Mouse (Mus musculus): Measurements from ENCODE around the gene Ppm1d. TPM values are rescaled to one million over a fixed set of nuclear protein-coding genes. Genes with fewer than 3 reads are reported as not detected.

Ppm1d gene
- polyA plus RNA-seq, 1 experiment from 2014 or later: 13.3 TPM

DNA sequence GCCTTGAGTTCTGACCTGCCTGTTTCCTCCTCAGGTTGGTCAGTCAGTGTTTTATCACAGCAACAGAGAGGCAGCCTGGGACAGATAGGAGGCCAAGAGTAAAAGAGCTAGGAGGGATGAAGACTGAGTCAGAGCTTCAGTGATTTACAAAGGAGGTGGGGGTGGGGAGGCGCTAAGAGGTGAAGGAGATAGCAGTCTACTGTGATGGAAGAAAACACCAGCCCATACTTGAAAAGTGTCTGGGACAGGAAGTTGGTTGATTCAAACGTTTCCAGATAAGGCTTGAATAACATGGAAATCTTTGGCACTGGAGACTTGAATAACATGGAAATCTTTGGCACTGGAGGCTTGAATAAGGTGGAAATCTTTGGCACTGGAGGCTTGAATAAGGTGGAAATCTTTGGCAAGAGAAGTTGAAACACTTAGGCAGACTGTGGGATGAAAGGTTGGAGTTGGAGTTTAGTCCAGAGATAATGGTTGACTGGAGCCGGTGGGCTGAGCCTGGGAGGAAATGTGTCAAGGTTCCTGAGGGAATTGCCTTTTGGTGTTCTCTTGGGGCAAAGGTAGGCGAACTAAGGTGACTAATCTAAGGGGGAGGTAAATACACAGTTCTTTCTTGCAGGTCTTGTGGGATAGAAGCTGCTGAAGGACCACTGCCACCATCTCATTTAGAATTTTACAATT, 4.3 kb upstream of the Ppm1d start:
- DNase-seq (ENCODE audit: low spot score) (no peak), ATAC-seq (no peak)
- no peak overlapping the region for H3K27ac ChIP-seq (ENCODE audit: low read length)
- no peaks in the 10 kb centered on the region for H3K4me1 ChIP-seq (ENCODE audit: insufficient read depth, low read depth, low read length)
- WGBS: 49% methylated on average over 4 of the region's 4 CpGs
- no peaks in the 10 kb centered on the region for H3K36me3 ChIP-seq (ENCODE audit: insufficient read depth, low read length)
- H3K9me3 ChIP-seq (ENCODE audit: low read length): no peaks in the 10 kb centered on the region
- no peak overlapping the region for H3K9ac ChIP-seq (replicated peaks; ENCODE audit: low read depth)
- no peak overlapping the region for H3K4me3 ChIP-seq (ENCODE audit: low read depth, low read length)
- no peaks in the 10 kb centered on the region for H3K27me3 ChIP-seq (replicated peaks; ENCODE audit: insufficient read depth, low read length)
- no peak overlapping the region for H3K4me2 ChIP-seq (replicated peaks; ENCODE audit: low read depth, low read length)
- TF ChIP-seq CTCF (IDR thresholded peaks at IDR 0.05) (no peak), EP300 (IDR thresholded peaks at IDR 0.05) (no peak)

DNA sequence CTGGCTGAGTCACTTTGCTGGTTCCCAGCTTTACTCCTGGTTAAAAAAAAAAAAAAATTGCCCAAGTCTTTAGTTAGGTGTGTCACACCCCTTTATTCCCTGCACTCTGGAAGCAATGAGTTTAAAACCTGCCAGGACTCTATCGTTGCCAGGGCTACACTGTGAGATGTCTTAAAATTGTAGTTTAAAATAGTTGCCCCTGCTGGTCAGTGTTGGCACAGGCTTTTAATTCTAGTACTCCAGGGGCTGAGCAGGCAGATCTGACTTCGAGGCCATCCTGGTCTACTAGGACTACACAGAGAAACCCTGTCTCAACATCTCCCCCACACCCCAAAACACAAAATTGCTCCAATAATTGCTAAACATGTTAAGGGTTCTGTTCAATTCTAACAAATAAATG, 2.2 kb upstream of the Ppm1d start:
- H3K36me3 ChIP-seq (ENCODE audit: insufficient read depth, low read length): no peaks in the 10 kb centered on the region
- no peak for DNase-seq (ENCODE audit: low spot score)
- no peak overlapping the region for H3K4me3 ChIP-seq (ENCODE audit: low read depth, low read length)
- ATAC-seq: no peak
- H3K27me3 ChIP-seq (replicated peaks; ENCODE audit: insufficient read depth, low read length): no peaks in the 10 kb centered on the region
- WGBS: 68% methylated on average over 2 of the region's 2 CpGs
- H3K9me3 ChIP-seq (ENCODE audit: low read length): no peaks in the 10 kb centered on the region
- H3K27ac ChIP-seq (ENCODE audit: low read length): no peak overlapping the region
- H3K9ac ChIP-seq (replicated peaks; ENCODE audit: low read depth): no peak overlapping the region
- H3K4me2 ChIP-seq (replicated peaks; ENCODE audit: low read depth, low read length): no peak overlapping the region
- TF ChIP-seq CTCF (IDR thresholded peaks at IDR 0.05) (peak; percentile 21; the same call in 1 of the 2 replicates), EP300 (IDR thresholded peaks at IDR 0.05) (no peak)
- H3K4me1 ChIP-seq (ENCODE audit: insufficient read depth, low read depth, low read length): peaks cover 9% of the 10 kb centered on the region; the same call in 1 of the 2 replicates

DNA sequence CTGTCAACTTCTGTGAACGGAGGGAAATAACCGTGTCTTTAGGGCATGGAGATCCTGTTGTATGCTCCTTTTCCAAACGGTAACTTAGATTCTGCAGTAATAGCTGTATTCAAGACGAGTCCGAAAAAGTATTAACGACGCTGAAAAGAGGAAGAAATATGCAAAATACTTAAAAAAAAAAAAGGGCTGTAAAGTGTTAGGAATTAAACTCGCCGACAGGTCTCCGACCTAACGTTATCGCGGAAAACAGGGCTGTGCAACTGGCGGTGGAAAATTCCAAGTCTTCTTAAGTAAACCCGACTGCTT, 684 bp upstream of the Ppm1d start:
- Histone ChIP-seq H3K4me3 (ENCODE audit: low read depth, low read length) (peak overlapping the region; percentile 97), H3K27me3 (replicated peaks; ENCODE audit: insufficient read depth, low read length) (no peaks in the 10 kb centered on the region), H3K27ac (ENCODE audit: low read length) (peak overlapping the region; percentile 78), H3K36me3 (ENCODE audit: insufficient read depth, low read length) (no peaks in the 10 kb centered on the region), H3K9me3 (ENCODE audit: low read length) (no peaks in the 10 kb centered on the region), H3K4me1 (ENCODE audit: insufficient read depth, low read depth, low read length) (peaks cover 9% of the 10 kb centered on the region; the same call in 1 of the 2 replicates), H3K9ac (replicated peaks; ENCODE audit: low read depth) (peak overlapping the region; percentile 45), H3K4me2 (replicated peaks; ENCODE audit: low read depth, low read length) (peak overlapping the region; percentile 64)
- no peak for DNase-seq (ENCODE audit: low spot score)
- no peak for ATAC-seq
- under 1% methylated on average over 15 of the region's 15 CpGs for WGBS
- TF ChIP-seq CTCF (IDR thresholded peaks at IDR 0.05) (no peak), EP300 (IDR thresholded peaks at IDR 0.05) (no peak)

DNA sequence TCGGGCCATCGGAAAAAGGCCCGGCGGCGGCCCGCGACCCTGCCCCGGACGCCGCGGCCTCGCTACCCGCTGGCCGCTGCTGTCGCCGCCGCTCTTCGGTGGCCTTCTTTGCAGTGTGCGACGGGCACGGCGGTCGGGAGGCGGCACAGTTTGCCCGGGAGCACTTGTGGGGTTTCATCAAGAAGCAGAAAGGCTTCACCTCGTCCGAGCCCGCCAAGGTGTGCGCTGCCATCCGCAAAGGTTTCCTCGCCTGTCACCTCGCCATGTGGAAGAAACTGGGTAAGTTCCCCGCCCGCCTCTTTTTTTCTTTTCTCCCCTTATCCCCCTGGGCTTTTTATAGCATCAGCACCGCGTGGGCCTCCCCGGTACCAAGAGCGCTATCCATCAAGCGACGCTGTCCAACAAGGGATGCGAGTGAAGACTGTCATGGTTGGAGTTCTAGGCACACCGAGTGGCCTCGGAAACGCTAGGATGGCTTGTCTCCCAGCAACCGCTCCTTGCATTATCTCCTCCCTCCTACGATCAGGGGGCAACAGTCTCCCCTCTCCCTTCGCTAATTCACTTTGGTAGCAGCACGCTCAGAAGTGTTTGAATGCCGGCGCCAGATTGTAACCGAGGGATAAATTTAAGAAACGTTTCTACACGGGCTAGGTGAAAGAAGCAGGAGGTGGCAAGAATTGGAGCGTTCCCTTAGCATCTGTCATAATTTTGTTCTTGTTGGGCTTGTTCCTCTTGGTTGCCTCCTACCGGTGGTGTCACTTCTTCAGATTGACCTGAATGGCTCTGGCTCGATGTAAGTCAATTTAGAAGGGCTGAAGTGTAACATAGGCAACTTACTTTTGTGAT, 824 bp downstream of the Ppm1d start:
- ATAC-seq (peak; percentile 22), DNase-seq (ENCODE audit: low spot score) (peak; percentile 74)
- TF ChIP-seq EP300 (IDR thresholded peaks at IDR 0.05): no peak
- TF ChIP-seq CTCF (IDR thresholded peaks at IDR 0.05): peak; percentile 70
- Histone ChIP-seq H3K9ac (replicated peaks; ENCODE audit: low read depth) (peak overlapping the region; percentile 97), H3K9me3 (ENCODE audit: low read length) (no peaks in the 10 kb centered on the region), H3K36me3 (ENCODE audit: insufficient read depth, low read length) (no peaks in the 10 kb centered on the region), H3K27ac (ENCODE audit: low read length) (peak overlapping the region; percentile 98), H3K4me1 (ENCODE audit: insufficient read depth, low read depth, low read length) (peaks cover 9% of the 10 kb centered on the region; the same call in 1 of the 2 replicates), H3K4me3 (ENCODE audit: low read depth, low read length) (peak overlapping the region; percentile 97), H3K27me3 (replicated peaks; ENCODE audit: insufficient read depth, low read length) (no peaks in the 10 kb centered on the region), H3K4me2 (replicated peaks; ENCODE audit: low read depth, low read length) (peak overlapping the region; percentile 73)
- WGBS: under 1% methylated on average over 54 of the region's 56 CpGs

DNA sequence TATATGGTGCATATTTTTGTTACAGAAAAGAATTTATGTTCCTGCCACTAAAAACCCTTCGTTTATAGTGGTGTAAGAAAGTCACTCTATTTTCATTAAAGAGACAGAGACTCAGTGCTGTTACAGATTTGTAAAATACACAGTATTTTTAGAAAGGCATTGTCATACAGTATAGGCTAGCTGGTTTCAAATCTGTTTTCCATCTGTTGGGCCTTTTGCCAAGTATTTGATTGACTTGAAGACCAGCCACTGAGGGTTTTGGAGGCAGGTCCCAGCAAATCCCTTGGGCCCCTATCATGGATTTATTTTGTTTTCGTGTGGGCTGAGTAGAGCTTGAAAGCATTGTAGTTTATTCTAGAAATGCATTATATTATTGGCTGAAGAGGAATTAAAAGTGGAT, 1.8 kb downstream of the Ppm1d start:
- Histone ChIP-seq H3K4me3 (ENCODE audit: low read depth, low read length) (peak overlapping the region; percentile 97), H3K9me3 (ENCODE audit: low read length) (no peaks in the 10 kb centered on the region), H3K27me3 (replicated peaks; ENCODE audit: insufficient read depth, low read length) (no peaks in the 10 kb centered on the region), H3K36me3 (ENCODE audit: insufficient read depth, low read length) (no peaks in the 10 kb centered on the region), H3K27ac (ENCODE audit: low read length) (no peak overlapping the region), H3K4me2 (replicated peaks; ENCODE audit: low read depth, low read length) (peak overlapping the region; percentile 73), H3K4me1 (ENCODE audit: insufficient read depth, low read depth, low read length) (peaks cover 9% of the 10 kb centered on the region; the same call in 1 of the 2 replicates), H3K9ac (replicated peaks; ENCODE audit: low read depth) (no peak overlapping the region; the same call in 1 of the 2 replicates)
- TF ChIP-seq EP300 (IDR thresholded peaks at IDR 0.05): no peak
- TF ChIP-seq CTCF (IDR thresholded peaks at IDR 0.05): no peak
- ATAC-seq: no peak
- peak; percentile 91 for DNase-seq (ENCODE audit: low spot score)
- 17% methylated on average over 2 of the region's 2 CpGs for WGBS

DNA sequence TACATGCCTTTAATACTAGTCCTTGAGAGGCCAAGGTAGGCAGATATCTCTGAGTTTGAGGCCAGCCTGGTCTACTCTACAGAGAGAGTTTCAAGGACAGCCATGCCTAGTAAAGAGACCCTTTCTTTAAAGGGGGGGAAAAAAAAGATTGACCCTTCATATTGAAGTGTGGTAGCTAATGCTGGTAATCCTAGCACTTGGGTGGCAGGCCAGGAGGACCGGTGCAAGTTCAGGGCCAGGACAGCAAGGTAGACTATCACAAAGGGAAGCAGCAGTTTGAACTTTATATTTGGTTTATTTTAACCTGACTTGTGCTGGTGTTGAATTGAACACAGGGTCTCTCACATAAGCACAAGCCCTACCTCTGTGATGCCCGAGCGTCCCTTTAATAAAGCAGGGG, 2.3 kb downstream of the Ppm1d start:
- DNase-seq (ENCODE audit: low spot score): no peak
- H3K4me2 ChIP-seq (replicated peaks; ENCODE audit: low read depth, low read length): peak overlapping the region; percentile 73
- H3K27ac ChIP-seq (ENCODE audit: low read length): no peak overlapping the region
- WGBS: 83% methylated on average over 3 of the region's 3 CpGs
- TF ChIP-seq EP300 (IDR thresholded peaks at IDR 0.05) (no peak), CTCF (IDR thresholded peaks at IDR 0.05) (no peak)
- H3K27me3 ChIP-seq (replicated peaks; ENCODE audit: insufficient read depth, low read length): no peaks in the 10 kb centered on the region
- peak overlapping the region; percentile 97; the same call in 1 of the 2 replicates for H3K4me3 ChIP-seq (ENCODE audit: low read depth, low read length)
- no peak for ATAC-seq
- H3K36me3 ChIP-seq (ENCODE audit: insufficient read depth, low read length): no peaks in the 10 kb centered on the region
- no peaks in the 10 kb centered on the region for H3K9me3 ChIP-seq (ENCODE audit: low read length)
- 0 out of 2 replicates have a peak overlapping the region, but pooled peaks have one; percentile 16 for H3K9ac ChIP-seq (replicated peaks; ENCODE audit: low read depth)
- H3K4me1 ChIP-seq (ENCODE audit: insufficient read depth, low read depth, low read length): peaks cover 9% of the 10 kb centered on the region; the same call in 1 of the 2 replicates
